ENCODE assay signal across 20 mouse cellular contexts in genomic region chr3:51717909-51718308, GRCm38 (mm10). TPM values are rescaled to one million over a fixed set of nuclear protein-coding genes. Genes with fewer than 3 reads are reported as not detected.
DNase-seq lines count a peak whose midpoint lies in the region; ATAC-seq and TF ChIP-seq lines count a peak whose summit lies in the region.
"Had no signal": no experiment of that assay in that cellular context is flagged by ENCODE, and none has a peak within 500 bp of the region (broad histone marks: within the 10 kb centered on the region; RNA-seq: fewer than 3 reads in every experiment).

No protein-coding gene starts in this region.

- TF ChIP-seq EP300 in heart, adult 2 months (IDR thresholded peaks at IDR 0.05; ENCODE audit: insufficient read depth, low read depth, low read length), result no peak

- no peak overlapping the region for H3K27ac ChIP-seq in heart, embryonic 12.5 days (ENCODE audit: poor library complexity, severe bottlenecking)
- no peak overlapping the region for H3K27ac ChIP-seq in heart, adult 2 months
- no peak overlapping the region; the same call in 1 of the 2 replicates for H3K27ac ChIP-seq in kidney, embryonic 14.5 days (ENCODE audit: low read depth, low read length)
- H3K27ac ChIP-seq in intestine, embryonic 16.5 days (ENCODE audit: low read length), result peak overlapping the region; percentile 35; the same call in 1 of the 2 replicates
- H3K27ac ChIP-seq: forebrain, embryonic 15.5 days; hindbrain, embryonic 14.5 days; liver, embryonic 13.5 days; midbrain, embryonic 12.5 days; neural tube, embryonic 15.5 days had no signal

- ATAC-seq in heart, embryonic 12.5 days (ENCODE audit: insufficient number of reproducible peaks, low FRiP score), result 0 out of 2 replicates have a peak, but pooled peaks have one; percentile 52
- ATAC-seq in kidney, embryonic 14.5 days (ENCODE audit: low FRiP score, low TSS enrichment), result no peak
- ATAC-seq in intestine, embryonic 16.5 days, result peak; percentile 58
- ATAC-seq in megakaryocyte progenitor cell, adult 5-6 weeks (replicated peaks; ENCODE audit: poor library complexity), result no peak
- ATAC-seq: activated CD4-positive, CD25-positive, alpha-beta regulatory T cell, adult 4 months; forebrain, embryonic 15.5 days; lung, postnatal 0 days; Patski had no signal

- no peak for TF ChIP-seq CTCF in heart, adult 2 months (IDR thresholded peaks at IDR 0.05)

- WGBS in heart, embryonic 12.5 days, result 71% methylated on average over 4 of the region's 4 CpGs
- WGBS in heart, adult 2 months, result 52% methylated on average over 4 of the region's 4 CpGs
- WGBS in kidney, embryonic 14.5 days, result 42% methylated on average over 4 of the region's 4 CpGs
- WGBS in intestine, embryonic 16.5 days, result 54% methylated on average over 4 of the region's 4 CpGs

- H3K27me3 ChIP-seq in heart, embryonic 12.5 days (replicated peaks), result no peaks in the 10 kb centered on the region
- H3K27me3 ChIP-seq in heart, adult 2 months (ENCODE audit: control insufficient read depth, insufficient read depth, low read length), result no peaks in the 10 kb centered on the region
- H3K27me3 ChIP-seq in kidney, embryonic 14.5 days (ENCODE audit: control insufficient read depth, insufficient read depth, low read length), result no peaks in the 10 kb centered on the region
- no peaks in the 10 kb centered on the region for H3K27me3 ChIP-seq in intestine, embryonic 16.5 days (replicated peaks; ENCODE audit: control insufficient read depth, insufficient read depth, low read length)
- H3K27me3 ChIP-seq: forebrain, embryonic 15.5 days; midbrain, embryonic 12.5 days; neural tube, embryonic 15.5 days; Patski had no signal

- no peak overlapping the region for H3K9ac ChIP-seq in heart, embryonic 12.5 days
- no peak overlapping the region for H3K9ac ChIP-seq in heart, adult 2 months (ENCODE audit: low read depth, low read length)
- H3K9ac ChIP-seq in kidney, embryonic 14.5 days (ENCODE audit: low read depth, low read length), result no peak overlapping the region
- no peak overlapping the region for H3K9ac ChIP-seq in intestine, embryonic 16.5 days (ENCODE audit: low read depth, low read length)
- H3K9ac ChIP-seq: forebrain, embryonic 15.5 days; hindbrain, embryonic 14.5 days; liver, embryonic 13.5 days; midbrain, embryonic 12.5 days; neural tube, embryonic 15.5 days had no signal

- H3K9me3 ChIP-seq in heart, embryonic 12.5 days (replicated peaks), result no peaks in the 10 kb centered on the region
- H3K9me3 ChIP-seq in kidney, embryonic 14.5 days (ENCODE audit: control insufficient read depth, low read length), result no peaks in the 10 kb centered on the region
- H3K9me3 ChIP-seq in intestine, embryonic 16.5 days (ENCODE audit: control insufficient read depth, low read length), result no peaks in the 10 kb centered on the region
- H3K9me3 ChIP-seq: forebrain, embryonic 15.5 days; liver, embryonic 13.5 days; midbrain, embryonic 12.5 days; neural tube, embryonic 15.5 days had no signal

- no peaks in the 10 kb centered on the region for H3K79me2 ChIP-seq in heart, adult 2 months (replicated peaks; ENCODE audit: control insufficient read depth, insufficient read depth, low read length)

- DNase-seq in heart, adult 2 months, result no peak
- peak; percentile 72 for DNase-seq in kidney, postnatal 10 days
- DNase-seq in brain, adult 2 months (ENCODE audit: low read depth, low spot score), result peak; percentile 39
- no peak for DNase-seq in thymus, postnatal 36 days
- DNase-seq: adrenal gland, postnatal 25 days; cerebellum, adult 9-11 months; liver, embryonic 13.5 days; thymus, postnatal 14 days had no signal

- no peak for TF ChIP-seq POLR2A in heart, adult 2 months (IDR thresholded peaks at IDR 0.05; ENCODE audit: insufficient read depth, low read depth, low read length)

- no peak overlapping the region for H3K4me2 ChIP-seq in heart, embryonic 12.5 days
- H3K4me2 ChIP-seq in kidney, embryonic 14.5 days (replicated peaks; ENCODE audit: low read depth, low read length), result no peak overlapping the region
- H3K4me2 ChIP-seq in intestine, embryonic 16.5 days (ENCODE audit: low read depth, low read length), result peak overlapping the region; percentile 16; the same call in 1 of the 2 replicates
- H3K4me2 ChIP-seq: forebrain, embryonic 15.5 days; hindbrain, embryonic 14.5 days; liver, embryonic 13.5 days; midbrain, embryonic 12.5 days; neural tube, embryonic 15.5 days had no signal

- intact Hi-C loops in heart, adult 2 months (cut with DNase I), result no loop called here

- peaks cover 37% of the 10 kb centered on the region for H3K4me1 ChIP-seq in heart, embryonic 12.5 days (replicated peaks)
- H3K4me1 ChIP-seq in heart, adult 2 months (ENCODE audit: control insufficient read depth, insufficient read depth, low read length), result no peaks in the 10 kb centered on the region
- peaks cover 16% of the 10 kb centered on the region for H3K4me1 ChIP-seq in kidney, embryonic 14.5 days (ENCODE audit: control insufficient read depth, insufficient read depth, low read length)
- peaks cover 10% of the 10 kb centered on the region for H3K4me1 ChIP-seq in intestine, embryonic 16.5 days (ENCODE audit: control insufficient read depth, insufficient read depth, low read length)

- no peaks in the 10 kb centered on the region for H3K36me3 ChIP-seq in heart, embryonic 12.5 days
- no peaks in the 10 kb centered on the region for H3K36me3 ChIP-seq in heart, adult 2 months (ENCODE audit: control insufficient read depth, insufficient read depth, low read length)
- H3K36me3 ChIP-seq in kidney, embryonic 14.5 days (ENCODE audit: control insufficient read depth, insufficient read depth, low read length), result no peaks in the 10 kb centered on the region
- H3K36me3 ChIP-seq in intestine, embryonic 16.5 days (ENCODE audit: control insufficient read depth, insufficient read depth, low read length), result no peaks in the 10 kb centered on the region
- H3K36me3 ChIP-seq: forebrain, embryonic 15.5 days; liver, embryonic 13.5 days; midbrain, embryonic 12.5 days; neural tube, embryonic 15.5 days had no signal

- H3K4me3 ChIP-seq in heart, embryonic 12.5 days, result no peak overlapping the region
- H3K4me3 ChIP-seq in heart, adult 2 months, result no peak overlapping the region
- H3K4me3 ChIP-seq in kidney, embryonic 14.5 days (ENCODE audit: low read length), result no peak overlapping the region
- no peak overlapping the region for H3K4me3 ChIP-seq in intestine, embryonic 16.5 days (ENCODE audit: low read length)
- H3K4me3 ChIP-seq: forebrain, embryonic 15.5 days; liver, embryonic 13.5 days; midbrain, embryonic 12.5 days; neural tube, embryonic 15.5 days had no signal

RNA-seq across cellular contexts. Expression of gene Mgst2, which starts 57.7 kb away (rescaled TPM):
- polyA plus RNA-seq in heart, embryonic 12.5 days (2016; fragmentation: Nextera tagmentation; extraction: Ambion mirVana), result 1.2 and 2.5 TPM in 2 replicates
- total RNA-seq in heart, adult 2 months (2021), result under 1 TPM; 0.43 to 0.60 TPM
- 0.06 and 1.4 TPM in 2 replicates for polyA plus RNA-seq in heart, adult 2 months (2012; rRNA removed)
- 0.51 and 0.99 TPM in 2 replicates for polyA plus RNA-seq in kidney, embryonic 14.5 days (2014; fragmentation: Nextera tagmentation; extraction: Ambion mirVana)
- 49.8 and 61.7 TPM in 2 replicates for polyA plus RNA-seq in intestine, embryonic 16.5 days (2015; fragmentation: Nextera tagmentation; extraction: Ambion mirVana)
- 132 and 146 TPM in 2 replicates for total RNA-seq in megakaryocyte progenitor cell, adult 5-6 weeks (2015)
- 44.7 and 52.2 TPM in 2 replicates for total RNA-seq in megakaryocyte progenitor cell, adult 5-6 weeks (2017)
- total RNA-seq: left cerebral cortex, postnatal 36 days had no signal

Comparison
In these comparisons a context has a peak if more than half of its experiments do, and no peak if none do; other contexts are left out.
1. ATAC-seq: peak in heart, embryonic 12.5 days (single experiment) and intestine, embryonic 16.5 days (single experiment); none in kidney, embryonic 14.5 days (single experiment) and megakaryocyte progenitor cell, adult 5-6 weeks (single experiment).
2. DNase-seq: peak in kidney, postnatal 10 days (single experiment) and brain, adult 2 months (single experiment); none in heart, adult 2 months (0 of 2) and thymus, postnatal 36 days (0 of 2).
3. RNA of gene Mgst2, which starts 57.7 kb away (polyA plus RNA-seq): 49.8 to 61.7 TPM in intestine, embryonic 16.5 days; 1.2 to 2.5 TPM in heart, embryonic 12.5 days, 0.06 to 1.4 TPM in heart, adult 2 months and 0.51 to 0.99 TPM in kidney, embryonic 14.5 days; every median in the first group is over 10 times any median in the second.